Mouse (Mus musculus) midbrain, postnatal 0 days (tissue): ENCODE measurements at regions not wholly inside any gene's neighbourhood (a gene's known extent, or its start where the extent isn't known, plus 50 kb on each side); places are given as distances from the start of the nearest gene placed in this dataset.

ENCODE experiments used
- ATAC-seq: fragments of 200-750 bp; cut with Nextera tagmentation; 2 replicates; pipeline ENCODE4 v1.8.0; 2017; ENCODE audit warnings: moderate number of reproducible peaks, mild to moderate bottlenecking, moderate TSS enrichment, moderate library complexity; ENCODE audit not compliant: low FRiP score
- DNase-seq: peaks from one replicate; pipeline ENCODE4 v3.0.0-alpha.2; 2015; ENCODE audit warnings: low spot score
- H3K27ac ChIP-seq: fragments of 300-500 bp; sonication (generic); 2 replicates; pipeline ENCODE4 v1.5.1; 2014; ENCODE audit warnings: low read depth, mild to moderate bottlenecking, low read length, mixed read lengths
- H3K27me3 ChIP-seq: fragments of 300-500 bp; sonication (generic); 2 replicates; pipeline ENCODE4 v1.6.1; 2014; ENCODE audit warnings: low read length, control low read depth, mixed read lengths; ENCODE audit not compliant: insufficient read depth
- H3K36me3 ChIP-seq: fragments of 300-500 bp; sonication (generic); 2 replicates; pipeline ENCODE4 v1.6.1; 2014; ENCODE audit warnings: low read length, control low read depth, mixed read lengths; ENCODE audit not compliant: insufficient read depth
- H3K4me1 ChIP-seq: fragments of 300-500 bp; sonication (generic); 2 replicates; pipeline ENCODE4 v1.6.1; 2014; ENCODE audit warnings: mild to moderate bottlenecking, control low read depth, antibody characterized with exemption, low read length, mixed read lengths; ENCODE audit not compliant: insufficient read depth
- H3K4me2 ChIP-seq: fragments of 300-500 bp; sonication (generic); 2 replicates; pipeline ENCODE4 v1.6.1; 2014; ENCODE audit warnings: low read depth, mild to moderate bottlenecking, low read length, mixed read lengths; ENCODE audit not compliant: poor library complexity, severe bottlenecking
- H3K4me3 ChIP-seq: fragments of 300-500 bp; sonication (generic); 2 replicates; pipeline ENCODE4 v1.5.1; 2014; ENCODE audit warnings: low read depth, mild to moderate bottlenecking, low read length, moderate library complexity
- H3K9ac ChIP-seq: fragments of 300-500 bp; sonication (generic); replicated peaks from 2 replicates; pipeline ENCODE4 v1.6.1; 2014; ENCODE audit warnings: mild to moderate bottlenecking, low read length, moderate library complexity, mixed read lengths; ENCODE audit not compliant: poor library complexity, severe bottlenecking
- H3K9me3 ChIP-seq: fragments of 300-500 bp; sonication (generic); 2 replicates; pipeline ENCODE4 v1.6.1; 2016; ENCODE audit warnings: low read length, control low read depth
- CTCF ChIP-seq: IDR thresholded peaks from 2 replicates; pipeline ENCODE4 v1.5.1; 2016; ENCODE audit warnings: antibody characterized with exemption, mild to moderate bottlenecking
- WGBS: fragments of 180-500 bp; shearing (Covaris S2); extraction: QIAGEN DNeasy Blood & Tissue Kit; methylation state at CpG from one replicate; pipeline ENCODE4 v1.1.7; 2014; 5-methylcytosine and 5-hydroxymethylcytosine counted together

GRCm38 (mm10) chr8:126800976-126801375 lies 144.7 kb downstream of the Tomm20 start:
- Histone ChIP-seq H3K4me3 (no peak overlapping the region), H3K4me2 (no peak overlapping the region), H3K9me3 (no peaks in the 10 kb centered on the region), H3K27me3 (no peaks in the 10 kb centered on the region), H3K36me3 (no peaks in the 10 kb centered on the region), H3K9ac (no peak overlapping the region), H3K27ac (no peak overlapping the region), H3K4me1 (no peaks in the 10 kb centered on the region)
- 81% methylated on average over 6 of the region's 6 CpGs for WGBS
- DNase-seq (no peak), ATAC-seq (no peak)
- no peak for TF ChIP-seq CTCF

- no peaks in the 10 kb centered on the region for H3K9me3 ChIP-seq
- H3K4me3 ChIP-seq = no peak overlapping the region
- no peaks in the 10 kb centered on the region for H3K36me3 ChIP-seq
- no peaks in the 10 kb centered on the region for H3K27me3 ChIP-seq
- TF ChIP-seq CTCF = 0 out of 2 replicates have a peak, but pooled peaks have one; percentile 13
- ATAC-seq (no peak), DNase-seq (no peak)
- H3K4me1 ChIP-seq = no peaks in the 10 kb centered on the region
- no peak overlapping the region for H3K9ac ChIP-seq
- H3K27ac ChIP-seq = no peak overlapping the region
- 69% methylated on average over 9 of the region's 9 CpGs for WGBS
- no peak overlapping the region for H3K4me2 ChIP-seq
These were observed 147.9 kb downstream of the Tomm20 start for GRCm38 (mm10) chr8:126797571-126798334.

GRCm38 (mm10) chr8:126793657-126794056 lies 152.0 kb downstream of the Tomm20 start:
- no peaks in the 10 kb centered on the region for H3K36me3 ChIP-seq
- no peaks in the 10 kb centered on the region for H3K4me1 ChIP-seq
- DNase-seq (no peak), ATAC-seq (no peak)
- no peak overlapping the region for H3K27ac ChIP-seq
- H3K27me3 ChIP-seq = no peaks in the 10 kb centered on the region
- no peak overlapping the region for H3K4me2 ChIP-seq
- H3K9ac ChIP-seq = no peak overlapping the region
- WGBS = 83% methylated on average over 3 of the region's 3 CpGs
- no peaks in the 10 kb centered on the region for H3K9me3 ChIP-seq
- H3K4me3 ChIP-seq = no peak overlapping the region
- TF ChIP-seq CTCF = no peak

GRCm38 (mm10) chr8:126791069-126791468 lies 154.6 kb downstream of the Tomm20 start:
- TF ChIP-seq CTCF = no peak
- 79% methylated on average over 4 of the region's 4 CpGs for WGBS

GRCm38 (mm10) chr8:126790214-126790613 lies 155.4 kb downstream of the Tomm20 start:
- WGBS = 89% methylated on average over 9 of the region's 9 CpGs
- ATAC-seq (no peak), DNase-seq (no peak)

More at GRCm38 (mm10) chr8:126791069-126791468, 154.6 kb downstream of the Tomm20 start:
- no peak overlapping the region for H3K27ac ChIP-seq
- no peaks in the 10 kb centered on the region for H3K36me3 ChIP-seq
- DNase-seq (no peak), ATAC-seq (no peak)
- H3K4me2 ChIP-seq = no peak overlapping the region
- H3K9me3 ChIP-seq = no peaks in the 10 kb centered on the region
- no peak overlapping the region for H3K9ac ChIP-seq
- H3K4me1 ChIP-seq = no peaks in the 10 kb centered on the region
- H3K4me3 ChIP-seq = no peak overlapping the region
- no peaks in the 10 kb centered on the region for H3K27me3 ChIP-seq

GRCm38 (mm10) chr8:126789076-126789475 lies 156.6 kb downstream of the Tomm20 start:
- no peaks in the 10 kb centered on the region for H3K27me3 ChIP-seq
- H3K27ac ChIP-seq = no peak overlapping the region
- H3K4me1 ChIP-seq = no peaks in the 10 kb centered on the region
- H3K36me3 ChIP-seq = no peaks in the 10 kb centered on the region
- no peak overlapping the region for H3K4me2 ChIP-seq
- TF ChIP-seq CTCF = no peak
- no peak overlapping the region for H3K4me3 ChIP-seq
- DNase-seq (no peak), ATAC-seq (no peak)
- no peak overlapping the region for H3K9ac ChIP-seq
- no peaks in the 10 kb centered on the region for H3K9me3 ChIP-seq
- WGBS = 70% methylated on average over 4 of the region's 4 CpGs

More at GRCm38 (mm10) chr8:126790214-126790613, 155.4 kb downstream of the Tomm20 start:
- Histone ChIP-seq H3K27me3 (no peaks in the 10 kb centered on the region), H3K4me2 (no peak overlapping the region), H3K4me1 (no peaks in the 10 kb centered on the region), H3K4me3 (no peak overlapping the region), H3K9me3 (no peaks in the 10 kb centered on the region), H3K9ac (no peak overlapping the region), H3K36me3 (no peaks in the 10 kb centered on the region), H3K27ac (no peak overlapping the region)
- TF ChIP-seq CTCF = no peak
